Mouse (Mus musculus) kidney, postnatal 4 days (tissue): ENCODE measurements around the gene Smchd1.

Experiments
- DNase-seq, 2 experiments: peaks; one replicate each; pipeline ENCODE4 v3.0.0; 2021; ENCODE audit warnings: mixed read lengths in 2 of 2

Smchd1 gene

GRCm38 (mm10) chr17:71309141-71309540, 166.0 kb downstream of the Smchd1 start:
- DNase-seq = no peak

- DNase-seq = no peak
Observed at GRCm38 (mm10) chr17:71308296-71308695, 166.8 kb downstream of the Smchd1 start.

GRCm38 (mm10) chr17:71307251-71307790, 167.8 kb downstream of the Smchd1 start:
- DNase-seq = no peak

- no peak for DNase-seq
Observed at GRCm38 (mm10) chr17:71306716-71307115, 168.4 kb downstream of the Smchd1 start.

- DNase-seq = no peak
Observed at GRCm38 (mm10) chr17:71306091-71306490, 169.1 kb downstream of the Smchd1 start.

- no peak for DNase-seq
Observed at GRCm38 (mm10) chr17:71303444-71303843, 171.7 kb downstream of the Smchd1 start.

- DNase-seq = no peak
Observed at GRCm38 (mm10) chr17:71301413-71301812, 173.7 kb downstream of the Smchd1 start.

- DNase-seq = no peak
Observed at GRCm38 (mm10) chr17:71300338-71300737, 174.8 kb downstream of the Smchd1 start.

GRCm38 (mm10) chr17:71299879-71300278, 175.3 kb downstream of the Smchd1 start:
- no peak for DNase-seq

- no peak for DNase-seq
Observed at GRCm38 (mm10) chr17:71294570-71294969, 180.6 kb downstream of the Smchd1 start.
